Mouse (Mus musculus) CD4-positive naive resting alpha-beta T cell, adult 76 days (primary cell): ENCODE measurements around the gene Bcap29. TPM values are rescaled to one million over a fixed set of nuclear protein-coding genes. Genes with fewer than 3 reads are reported as not detected.

Experiments
- total RNA-seq: library from RNA; stranded (reverse); gene quantifications from one replicate; pipeline ENCODE4 v1.2.4, GENCODE M21; 2023

The Bcap29 gene
- total RNA-seq: 30.2 TPM

DNA sequence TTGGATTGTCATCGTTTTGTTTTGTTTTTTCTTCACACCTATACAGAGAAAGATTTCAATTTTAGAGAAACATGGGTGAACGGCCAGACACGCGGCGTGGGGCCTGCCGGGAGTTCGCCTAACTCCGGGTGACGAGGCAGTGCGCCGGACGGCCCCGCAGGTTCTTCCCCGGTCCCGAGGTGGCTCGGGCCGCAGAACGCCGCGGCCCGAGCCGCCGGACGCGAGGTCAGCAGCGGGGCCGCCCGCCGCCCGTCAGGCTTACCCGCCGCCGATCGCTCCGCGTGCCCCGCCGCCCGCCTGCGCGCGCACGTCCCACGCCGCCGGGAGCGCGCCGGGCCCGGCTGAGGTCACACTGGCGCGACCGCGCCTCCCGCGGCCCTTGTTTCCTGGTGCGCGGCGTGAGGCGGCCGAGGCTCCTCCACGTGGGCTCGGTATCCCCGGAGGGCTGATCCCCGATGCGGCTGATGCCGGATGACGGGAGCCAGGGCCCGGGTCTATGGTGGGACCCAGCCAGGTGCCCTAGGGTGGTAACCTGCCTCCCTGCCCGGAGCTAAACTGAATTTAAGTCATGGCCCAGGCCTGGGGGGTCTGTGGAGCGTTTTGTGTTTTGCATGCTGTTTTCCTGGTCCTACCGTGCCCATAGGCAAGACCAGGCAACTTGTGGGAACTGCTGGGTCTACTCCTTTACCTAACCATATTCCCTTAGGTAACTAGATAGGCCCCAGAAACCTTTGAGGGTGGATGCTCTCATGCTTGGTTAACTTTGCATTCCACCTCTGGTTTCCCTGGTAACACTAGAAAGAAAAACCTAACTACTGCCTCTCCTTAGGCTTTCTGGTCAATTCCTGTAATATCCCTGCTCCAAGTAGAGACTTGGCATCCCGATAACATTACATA, at the start of gene Bcap29:
Gene Bcap29, minus strand, starts transcription at position 316 of the 897 bp plus-strand sequence.

DNA sequence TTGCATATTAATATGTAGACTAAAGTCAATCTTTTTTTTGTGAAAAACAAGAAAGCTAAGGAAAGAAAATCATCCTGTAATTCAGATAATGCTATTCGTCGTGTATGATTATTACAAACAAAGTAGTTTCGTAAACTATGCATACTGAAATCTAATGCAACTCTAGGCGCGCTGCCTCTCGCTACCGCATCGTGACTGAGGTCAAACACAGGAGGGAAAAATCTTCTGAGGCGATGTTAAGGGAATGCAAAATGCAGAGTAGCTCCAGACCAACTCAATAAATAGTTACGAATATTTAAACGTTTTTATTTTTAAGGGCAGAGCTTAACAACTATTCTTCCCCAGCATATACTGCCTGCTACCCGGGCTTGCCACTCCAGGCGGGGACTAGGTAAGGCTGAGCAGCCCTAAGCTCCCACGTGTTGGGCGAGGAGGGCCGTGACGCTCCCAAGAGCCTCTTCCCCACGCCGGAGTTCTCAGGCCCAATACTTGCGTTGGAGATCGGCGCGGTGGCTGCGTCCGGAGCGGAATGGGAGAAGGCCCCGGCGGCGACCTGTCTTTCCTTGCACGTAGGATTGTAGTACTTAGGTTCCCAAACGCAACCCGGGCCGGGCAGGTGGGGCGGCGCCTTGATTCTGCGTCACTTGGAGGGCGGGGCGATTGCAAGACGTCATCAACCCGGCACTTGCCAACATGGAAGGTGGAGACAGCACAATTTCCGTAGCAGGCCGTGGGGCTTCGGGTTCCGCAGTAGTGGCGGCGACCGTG, 19.9 kb upstream of the Bcap29 start, which contains the start of the genes Dus4l and Cog5:
Gene Dus4l, minus strand, starts transcription at position 630 of the 768 bp plus-strand sequence.
Gene Cog5, plus strand, starts transcription at position 673 of the 768 bp plus-strand sequence.

Other genes with a start within 250 kb of the Bcap29 start
- not detected for gene Slc26a3, start 243.8 kb downstream of the Bcap29 start, total RNA-seq
- 41.8 TPM for gene Cbll1, start 135.0 kb downstream of the Bcap29 start, total RNA-seq
- not detected for gene Slc26a4, start 74.7 kb downstream of the Bcap29 start, total RNA-seq
- gene Dus4l, start 20.2 kb upstream of the Bcap29 start, total RNA-seq: 8.7 TPM
- gene Cog5, start 20.2 kb upstream of the Bcap29 start, total RNA-seq: 51.5 TPM
- gene Gpr22, start 79.3 kb upstream of the Bcap29 start, total RNA-seq: not detected